Mouse (Mus musculus) limb, embryonic 14.5 days (tissue): ENCODE data around the gene Rp9. TPM values are rescaled to one million over a fixed set of nuclear protein-coding genes. Genes with fewer than 3 reads are reported as not detected.

ENCODE experiments used
- ATAC-seq: fragments of 200-750 bp; cut with Nextera tagmentation; 2 replicates; pipeline ENCODE4 v1.8.0; 2017; ENCODE audit warnings: low read depth, moderate number of reproducible peaks, moderate TSS enrichment; ENCODE audit not compliant: low FRiP score
- DNase-seq: peaks from one replicate; pipeline ENCODE4 v3.0.0-alpha.2; 2015; ENCODE audit warnings: low spot score
- H3K27ac ChIP-seq: fragments of 300-500 bp; sonication (generic); replicated peaks from 2 replicates; pipeline ENCODE4 v1.5.1; 2014; ENCODE audit warnings: low read depth, mild to moderate bottlenecking, low read length, moderate library complexity, mixed read lengths
- H3K27me3 ChIP-seq: fragments of 300-500 bp; sonication (generic); 2 replicates; pipeline ENCODE4 v1.6.1; 2014; ENCODE audit warnings: low read length, mixed read lengths; ENCODE audit not compliant: control insufficient read depth, insufficient read depth
- H3K36me3 ChIP-seq: fragments of 300-500 bp; sonication (generic); 2 replicates; pipeline ENCODE4 v1.6.1; 2014; ENCODE audit warnings: mild to moderate bottlenecking, low read length, moderate library complexity, mixed read lengths; ENCODE audit not compliant: control insufficient read depth, insufficient read depth
- H3K4me1 ChIP-seq: fragments of 300-500 bp; sonication (generic); 2 replicates; pipeline ENCODE4 v1.6.1; 2014; ENCODE audit warnings: antibody characterized with exemption, low read length, mixed read lengths; ENCODE audit not compliant: control insufficient read depth, insufficient read depth
- H3K4me2 ChIP-seq: fragments of 300-500 bp; sonication (generic); replicated peaks from 2 replicates; pipeline ENCODE4 v1.6.1; 2014; ENCODE audit warnings: low read depth, mild to moderate bottlenecking, low read length, moderate library complexity; ENCODE audit not compliant: severe bottlenecking
- H3K4me3 ChIP-seq: fragments of 300-500 bp; sonication (generic); replicated peaks from 2 replicates; pipeline ENCODE4 v1.5.1; 2014; ENCODE audit warnings: low read length
- H3K9ac ChIP-seq: fragments of 300-500 bp; sonication (generic); 2 replicates; pipeline ENCODE4 v1.6.1; 2014; ENCODE audit warnings: mild to moderate bottlenecking, low read depth, low read length, moderate library complexity; ENCODE audit not compliant: severe bottlenecking
- H3K9me3 ChIP-seq: fragments of 300-500 bp; sonication (generic); 2 replicates; pipeline ENCODE4 v1.6.1; 2016; ENCODE audit warnings: low read length; ENCODE audit not compliant: control insufficient read depth
- POLR2A ChIP-seq: fragments of 200-500 bp; IDR thresholded peaks from 2 replicates; pipeline ENCODE4 v1.8.0; 2012; ENCODE audit warnings: inconsistent platforms, mild to moderate bottlenecking, moderate library complexity, borderline replicate concordance; ENCODE audit not compliant: insufficient read depth, insufficient read length; ENCODE audit errors: extremely low read depth
- WGBS: fragments of 180-500 bp; shearing (Covaris S2); extraction: QIAGEN DNeasy Blood & Tissue Kit; methylation state at CpG from one replicate; pipeline ENCODE4 v1.1.7; 2014; 5-methylcytosine and 5-hydroxymethylcytosine counted together
- polyA plus RNA-seq, 2 experiments: library from polyadenylated mRNA; depleted of rRNA in 1 of 2; stranded (reverse) in 1 of 2; unstranded in 1 of 2; fragments of >200 nt; fragmentation: Nextera tagmentation in 1 of 2; extraction: Ambion mirVana in 1 of 2; gene quantifications; 2 replicates each; pipeline versions ENCODE4 v1.2.1 to v1.2.3; 2012 to 2014

The Rp9 gene
- polyA plus RNA-seq, 2 experiments = 69.4 to 89.7 TPM

DNA sequence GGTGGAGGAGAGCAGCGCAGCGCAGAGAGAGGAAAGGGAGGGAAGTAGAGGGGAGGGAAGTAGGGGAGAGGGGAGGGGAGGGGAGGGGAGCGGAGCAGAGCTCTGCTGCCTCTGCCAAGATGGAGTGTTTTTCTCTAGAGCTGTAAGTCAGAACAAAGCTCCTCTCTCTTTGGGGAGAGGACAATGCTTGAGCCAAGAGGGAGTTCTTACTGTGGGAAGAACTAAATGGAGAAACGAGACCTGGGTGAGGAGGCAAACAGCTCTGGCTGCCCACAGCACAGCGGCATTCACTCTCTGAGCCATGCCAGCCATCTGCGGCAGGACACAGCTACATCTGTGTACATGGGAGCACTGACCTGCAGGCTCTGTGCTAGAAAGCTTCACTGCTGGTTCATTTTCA, 101.5 kb downstream of the Rp9 start:
- Histone ChIP-seq H3K27me3 (no peaks in the 10 kb centered on the region), H3K27ac (no peak overlapping the region), H3K4me3 (no peak overlapping the region), H3K9ac (no peak overlapping the region), H3K9me3 (no peaks in the 10 kb centered on the region), H3K36me3 (peaks cover 76% of the 10 kb centered on the region), H3K4me1 (no peaks in the 10 kb centered on the region), H3K4me2 (no peak overlapping the region)
- DNase-seq (no peak), ATAC-seq (no peak)
- TF ChIP-seq POLR2A = no peak
- 85% methylated on average over 6 of the region's 6 CpGs for WGBS

DNA sequence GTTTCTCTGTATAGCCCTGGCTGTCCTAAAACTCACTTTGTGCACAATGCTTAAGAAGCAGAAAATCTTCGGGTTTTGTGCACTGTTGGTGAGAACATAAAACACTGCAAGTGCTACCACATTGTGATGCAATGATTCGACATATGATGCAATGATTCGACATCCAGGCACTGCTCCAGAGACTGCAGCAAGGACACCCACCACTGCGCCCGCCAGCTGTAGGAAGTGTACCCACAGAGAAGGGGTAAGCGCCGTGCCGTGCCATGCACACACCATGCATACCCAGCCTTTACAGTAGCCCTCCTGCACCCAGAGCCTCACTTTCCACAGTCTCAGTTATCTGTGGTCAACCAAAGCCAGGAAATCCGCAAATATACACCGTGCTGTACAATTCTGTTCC, 102.9 kb downstream of the Rp9 start:
- Histone ChIP-seq H3K4me1 (no peaks in the 10 kb centered on the region), H3K9me3 (no peaks in the 10 kb centered on the region), H3K4me2 (no peak overlapping the region), H3K27me3 (no peaks in the 10 kb centered on the region), H3K36me3 (peaks cover 73% of the 10 kb centered on the region), H3K4me3 (no peak overlapping the region), H3K27ac (no peak overlapping the region), H3K9ac (no peak overlapping the region)
- no peak for ATAC-seq
- WGBS = 96% methylated on average over 10 of the region's 10 CpGs
- DNase-seq = no peak
- no peak for TF ChIP-seq POLR2A

- WGBS = 96% methylated on average over 2 of the region's 2 CpGs
- H3K9ac ChIP-seq = no peak overlapping the region
- ATAC-seq = no peak
- peaks cover 72% of the 10 kb centered on the region for H3K36me3 ChIP-seq
- no peak for DNase-seq
- no peaks in the 10 kb centered on the region for H3K27me3 ChIP-seq
- H3K4me1 ChIP-seq = no peaks in the 10 kb centered on the region
- H3K27ac ChIP-seq = no peak overlapping the region
- no peaks in the 10 kb centered on the region for H3K9me3 ChIP-seq
- no peak overlapping the region for H3K4me3 ChIP-seq
- H3K4me2 ChIP-seq = no peak overlapping the region
- no peak for TF ChIP-seq POLR2A
These were observed 103.3 kb downstream of the Rp9 start for GRCm38 (mm10) chr9:22366221-22366620.

Other genes with a start within 250 kb of the Rp9 start
- gene Zfp809, start 244.0 kb downstream of the Rp9 start, polyA plus RNA-seq (2012; rRNA removed) = 11.2 and 13.6 TPM in 2 replicates
- 19.6 and 19.7 TPM in 2 replicates for gene Zfp809, start 244.0 kb downstream of the Rp9 start, polyA plus RNA-seq (2014; fragmentation: Nextera tagmentation; extraction: Ambion mirVana)
- 1.9 and 2.6 TPM in 2 replicates for gene Zfp599, start 209.8 kb downstream of the Rp9 start, polyA plus RNA-seq (2012; rRNA removed)
- gene Zfp599, start 209.8 kb downstream of the Rp9 start, polyA plus RNA-seq (2014; fragmentation: Nextera tagmentation; extraction: Ambion mirVana) = 6.4 and 7.3 TPM in 2 replicates
- gene Zfp810, start 162.1 kb downstream of the Rp9 start, polyA plus RNA-seq (2012; rRNA removed) = 18.9 and 21.2 TPM in 2 replicates
- 19.3 and 25.7 TPM in 2 replicates for gene Zfp810, start 162.1 kb downstream of the Rp9 start, polyA plus RNA-seq (2014; fragmentation: Nextera tagmentation; extraction: Ambion mirVana)
- gene Anln, start 80.6 kb downstream of the Rp9 start, polyA plus RNA-seq (2012; rRNA removed) = 26.8 and 35.4 TPM in 2 replicates
- 40.4 and 46.5 TPM in 2 replicates for gene Anln, start 80.6 kb downstream of the Rp9 start, polyA plus RNA-seq (2014; fragmentation: Nextera tagmentation; extraction: Ambion mirVana)
- 3.6 and 3.7 TPM in 2 replicates for gene 9530077C05Rik, start 58.2 kb downstream of the Rp9 start, polyA plus RNA-seq (2012; rRNA removed)
- 4.8 and 5.2 TPM in 2 replicates for gene 9530077C05Rik, start 58.2 kb downstream of the Rp9 start, polyA plus RNA-seq (2014; fragmentation: Nextera tagmentation; extraction: Ambion mirVana)
- gene Gm17545, start 15.5 kb downstream of the Rp9 start, polyA plus RNA-seq (2012; rRNA removed) = not detected in 2 replicates
- gene Gm17545, start 15.5 kb downstream of the Rp9 start, polyA plus RNA-seq (2014; fragmentation: Nextera tagmentation; extraction: Ambion mirVana) = not detected in 2 replicates
- 15.7 and 16.6 TPM in 2 replicates for gene Bbs9, start 6.0 kb upstream of the Rp9 start, polyA plus RNA-seq (2012; rRNA removed)
- gene Bbs9, start 6.0 kb upstream of the Rp9 start, polyA plus RNA-seq (2014; fragmentation: Nextera tagmentation; extraction: Ambion mirVana) = 12.7 and 14.7 TPM in 2 replicates